Mouse (Mus musculus) heart, postnatal 25 days (tissue): ENCODE measurements around the gene Fam90a1a. TPM values are rescaled to one million over a fixed set of nuclear protein-coding genes. Genes with fewer than 3 reads are reported as not detected.
"Not testable (repeated sequence)": the region's sequence is repeated elsewhere in the genome, so short reads cannot be mapped to it uniquely, and the experiment has no call there.

Experiments
- DNase-seq: peaks from one replicate; pipeline ENCODE4 v3.0.0; 2022; ENCODE audit warnings: low spot score
- intact Hi-C: fragments of 180-260 bp; cut with DNase I; formaldehyde crosslinking; loops from one replicate; pipeline ENCODE4 v1.15.1; 2025
- total RNA-seq, 2 experiments: library from RNA; stranded (reverse); gene quantifications; 2 replicates each; pipeline ENCODE4 v1.2.3; 2021

Gene Fam90a1a
- not detected for total RNA-seq

DNA sequence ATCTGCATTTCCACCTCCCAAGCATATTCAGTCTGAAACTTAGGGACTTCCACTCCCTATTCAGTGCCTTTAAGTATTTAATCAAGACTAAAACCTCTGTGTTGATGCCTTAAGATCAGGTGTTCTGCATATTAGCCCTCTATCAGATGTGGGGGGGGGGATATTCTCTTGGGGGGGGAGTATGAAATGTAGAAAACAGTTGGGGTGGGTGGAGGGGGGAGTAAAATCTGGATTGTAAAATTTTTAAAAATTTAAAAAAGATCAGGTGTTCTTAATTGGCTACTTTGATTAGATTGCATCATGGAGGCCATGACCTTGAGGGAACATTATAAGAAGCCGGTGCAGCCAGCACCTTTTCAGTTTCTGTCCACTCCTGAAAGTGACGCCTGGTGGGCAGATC lies at the start of gene Fam90a1a:
Gene Fam90a1a, plus strand, starts transcription at position 301 of the 400 bp plus-strand sequence.
- intact Hi-C loops, result no loop called here

DNA sequence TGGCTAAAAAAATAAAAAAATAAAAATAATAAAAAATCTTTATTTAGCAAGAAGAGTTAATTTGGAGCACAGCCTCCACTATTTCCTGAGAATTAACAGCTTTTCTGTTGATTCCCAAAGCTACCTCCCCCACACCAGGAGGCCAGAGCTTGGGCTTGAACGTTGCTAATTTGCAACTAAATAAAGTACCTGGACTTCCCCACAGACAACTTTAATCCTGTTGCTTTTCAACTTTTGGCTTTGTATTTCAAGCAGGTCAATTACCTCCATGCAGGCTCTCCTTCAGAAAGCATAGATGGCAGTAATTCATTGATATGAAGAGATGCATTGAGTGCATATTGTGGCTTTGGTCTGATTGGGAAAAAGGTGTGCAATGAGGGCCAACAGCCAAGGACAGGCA lies 46.6 kb upstream of the Fam90a1a start:
- no peak for DNase-seq
- intact Hi-C loops, result no loop called here

More for the DNA sequence above, at the start of gene Fam90a1a:
- no peak for DNase-seq

DNA sequence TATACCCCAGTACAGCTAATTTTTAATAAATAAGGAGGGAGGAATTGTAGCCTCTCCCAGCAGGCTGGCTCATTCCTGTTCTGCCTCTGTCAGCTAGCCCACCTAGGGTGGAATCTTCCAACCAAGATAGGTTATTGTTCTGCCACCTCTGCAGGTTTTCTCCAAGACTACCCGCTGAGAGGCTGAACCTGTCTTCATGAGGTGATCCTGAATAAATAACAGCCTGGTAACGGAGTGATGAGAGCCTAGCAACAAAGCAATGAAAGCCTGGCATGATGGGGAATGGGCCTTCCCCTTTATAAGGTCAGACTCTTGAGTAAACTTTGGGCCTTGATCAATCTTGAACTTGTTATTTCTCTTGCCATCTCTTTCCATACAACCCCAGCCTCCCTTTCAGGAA lies 46.0 kb upstream of the Fam90a1a start:
- DNase-seq, result no peak
- intact Hi-C loops, result no loop called here

DNA sequence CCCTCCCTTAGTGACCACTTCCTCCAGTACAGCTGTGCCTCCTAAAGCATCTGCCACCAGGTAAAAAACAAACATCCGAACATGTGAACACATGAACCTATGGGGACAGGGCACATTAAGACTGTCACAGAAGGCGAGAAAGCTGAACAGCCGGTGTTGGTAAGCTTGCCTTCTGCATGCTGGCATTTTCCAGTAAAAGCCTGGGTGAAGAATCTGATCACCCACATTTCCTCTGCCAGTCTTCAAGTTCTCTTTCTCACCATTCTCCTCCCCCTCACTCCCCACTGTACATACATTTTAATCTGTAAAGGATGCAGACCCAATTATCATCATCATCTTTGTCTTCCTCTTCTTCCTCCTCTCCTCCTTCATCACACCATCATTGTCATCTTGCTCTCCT lies 42.9 kb upstream of the Fam90a1a start:
- DNase-seq, result no peak
- intact Hi-C loops, result no loop called here

DNA sequence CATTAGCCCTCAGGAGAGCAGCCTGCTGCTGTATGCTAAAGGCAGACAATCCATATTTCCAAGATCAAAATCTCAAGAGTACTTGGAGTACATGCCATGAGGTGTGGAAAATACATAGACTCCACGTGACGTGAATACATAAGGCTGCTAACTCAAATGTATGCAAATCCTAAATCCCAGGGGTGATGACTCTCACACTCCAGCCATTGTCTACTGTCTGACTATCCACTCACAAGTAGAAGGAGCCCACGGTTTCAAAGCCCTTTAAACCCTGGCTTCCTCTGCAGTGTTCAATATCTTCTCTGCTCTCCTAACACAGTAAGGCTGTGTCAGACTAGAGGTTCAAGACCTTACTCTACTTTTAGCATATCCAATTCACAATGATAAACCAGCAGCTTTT lies 27.8 kb upstream of the Fam90a1a start:
- intact Hi-C loops, DNase-seq: not testable (repeated sequence)

DNA sequence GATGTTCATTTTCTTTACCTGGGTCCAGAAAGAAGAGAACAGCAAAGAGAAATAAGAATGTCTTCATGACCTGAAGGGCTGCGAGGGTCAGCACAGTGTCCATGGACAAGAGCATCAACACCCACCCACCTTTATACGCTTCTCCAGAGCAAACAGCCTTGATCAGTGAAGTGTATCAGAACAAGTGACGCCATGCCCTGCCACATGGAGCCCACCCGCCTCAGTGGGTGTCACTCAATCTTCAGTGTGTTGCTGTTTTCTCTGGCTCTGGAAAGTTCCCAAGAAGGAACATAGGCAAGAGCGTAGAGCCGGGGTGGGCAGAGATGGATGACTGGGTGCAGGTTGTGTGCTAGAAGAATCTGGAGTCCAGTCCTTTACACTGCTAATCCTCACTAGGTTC lies 25.9 kb upstream of the Fam90a1a start, which contains the start of gene Defb15:
Gene Defb15, minus strand, starts transcription at position 101 of the 400 bp plus-strand sequence.
- intact Hi-C loops, result no loop called here
- no peak for DNase-seq

DNA sequence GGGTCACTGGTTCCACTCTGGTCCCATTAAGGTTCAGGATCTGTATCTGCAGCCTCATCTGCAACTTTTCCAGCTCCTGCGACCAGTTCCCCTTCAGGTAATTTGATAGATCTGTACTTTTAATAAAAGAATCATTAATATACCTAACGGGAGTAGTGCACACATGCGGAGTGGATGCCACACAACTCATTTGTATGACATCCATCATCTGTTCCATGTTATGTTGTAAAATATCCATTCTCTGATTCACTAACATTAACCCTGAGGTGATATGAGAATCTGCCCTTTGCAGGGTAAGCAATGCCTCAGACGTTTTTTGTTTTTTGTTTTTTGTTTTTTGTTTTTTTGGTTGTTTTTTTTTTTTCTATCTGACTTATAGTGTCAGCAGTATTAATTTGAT lies 20.5 kb upstream of the Fam90a1a start, which contains the start of gene Defb35:
Gene Defb35, plus strand, starts transcription at position 301 of the 400 bp plus-strand sequence.
- DNase-seq, intact Hi-C loops: not testable (repeated sequence)

DNA sequence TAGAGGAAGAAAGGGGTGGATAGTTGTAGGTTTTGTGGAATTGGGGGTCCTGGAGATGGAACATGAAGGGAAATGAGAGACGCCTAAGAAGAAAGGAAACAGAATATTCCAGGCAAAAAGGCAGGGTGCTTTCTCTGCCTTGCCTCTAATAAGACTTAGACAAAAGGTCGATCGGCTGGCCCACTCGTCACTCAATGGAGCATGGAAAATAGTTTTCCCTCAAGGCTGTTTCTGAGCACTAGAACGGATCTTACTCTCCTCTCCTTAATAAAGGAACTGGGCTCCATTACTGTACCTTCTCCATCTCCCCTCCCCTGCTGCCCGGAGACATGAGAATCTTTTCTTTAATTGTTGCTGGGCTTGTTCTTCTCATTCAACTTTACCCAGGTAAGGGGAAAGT lies 12.1 kb upstream of the Fam90a1a start, which contains the start of gene Defb13:
Gene Defb13, plus strand, starts transcription at position 301 of the 400 bp plus-strand sequence.
- DNase-seq, result no peak
- intact Hi-C loops, result no loop called here

DNA sequence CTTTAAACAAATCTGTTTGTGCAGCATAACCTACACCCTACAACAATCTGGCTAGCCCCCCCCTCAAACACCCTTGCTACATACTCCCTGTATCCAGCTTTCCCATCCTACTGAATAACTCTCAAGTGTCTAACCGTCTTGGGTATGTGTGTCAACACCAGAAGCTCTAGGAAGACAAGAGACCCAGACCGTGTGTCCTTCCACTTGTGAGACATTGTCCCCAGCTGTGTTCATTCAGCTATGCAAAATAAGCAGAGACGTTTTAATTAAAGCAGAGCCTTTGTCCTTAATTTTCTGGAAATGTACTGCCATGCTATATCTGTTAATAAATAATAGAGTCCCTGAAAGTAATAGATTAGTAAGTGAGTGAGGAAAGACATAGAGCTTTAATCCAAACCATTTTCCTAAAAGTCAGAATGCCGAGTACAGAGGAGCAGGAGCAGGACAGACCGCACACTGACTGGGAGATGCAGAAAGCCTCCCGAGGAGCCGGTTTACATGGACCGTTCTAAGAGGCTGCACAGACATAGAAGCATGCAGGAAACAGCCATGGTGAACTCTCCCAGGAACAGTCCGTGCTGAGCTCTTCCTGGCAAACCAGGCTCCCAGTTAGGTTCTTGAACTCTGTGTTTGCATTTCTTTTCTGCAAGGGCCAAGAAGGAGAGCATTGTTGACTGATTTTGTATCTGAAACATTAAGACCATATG lies 11.1 kb upstream of the Fam90a1a start:
- no peak for DNase-seq
- intact Hi-C loops, result no loop called here

DNA sequence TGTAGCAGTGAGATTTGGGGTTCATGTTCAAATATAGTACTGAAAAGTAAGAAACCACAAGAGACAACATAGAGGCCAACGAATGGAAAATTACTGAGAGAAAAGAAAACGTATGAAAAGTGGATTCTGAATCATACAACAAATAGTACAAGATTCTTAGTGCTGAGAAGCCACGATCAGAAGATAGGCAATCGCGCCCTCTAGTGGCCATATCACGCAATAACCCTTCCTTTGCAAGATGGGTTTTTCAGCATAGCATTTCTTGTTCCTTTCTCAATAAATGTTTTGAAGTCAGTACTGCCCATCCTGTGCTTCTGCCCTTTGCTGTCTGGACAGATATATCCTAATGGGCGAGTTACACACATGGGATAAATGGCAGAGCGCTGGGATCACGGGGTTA lies 3.2 kb upstream of the Fam90a1a start:
- DNase-seq, result no peak
- intact Hi-C loops, result no loop called here

DNA sequence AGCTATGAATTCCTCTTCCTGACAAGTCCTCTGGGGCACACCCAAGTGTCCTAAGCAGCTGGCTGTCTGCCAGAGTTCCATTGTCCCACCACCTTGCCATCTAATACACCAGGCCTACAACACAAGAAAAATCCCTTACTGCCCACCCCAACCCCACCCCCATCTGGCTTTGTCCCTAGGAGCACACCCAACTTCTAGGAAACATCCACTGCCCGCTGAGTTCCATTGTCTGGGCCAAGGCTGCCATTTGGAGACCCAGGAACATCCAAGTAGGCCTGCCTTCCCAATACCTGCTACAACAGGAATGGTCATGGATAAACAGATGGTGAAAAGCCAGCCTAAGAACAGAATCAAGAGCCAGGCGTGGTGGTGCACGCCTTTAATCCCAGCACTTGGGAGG lies 2.2 kb upstream of the Fam90a1a start:
- DNase-seq, result no peak
- intact Hi-C loops, result no loop called here

DNA sequence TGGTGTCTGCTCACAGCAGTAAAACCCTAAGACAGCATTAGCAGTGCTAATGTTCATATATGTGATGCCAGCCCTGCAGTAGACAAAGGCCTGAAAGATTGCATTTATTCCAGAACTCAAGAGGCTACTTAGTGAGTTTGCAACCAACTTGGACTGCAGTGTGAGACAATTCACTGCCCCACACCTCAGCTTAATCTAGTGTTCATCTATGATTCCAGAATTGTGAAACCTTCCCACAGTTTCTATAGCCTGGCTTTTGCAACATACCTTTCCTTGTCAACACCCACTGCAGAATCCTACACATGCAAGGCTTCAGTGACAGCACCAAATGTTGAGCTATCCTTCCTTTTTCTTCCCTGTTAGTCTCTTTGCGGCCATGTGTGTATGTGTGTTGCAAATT lies 8.1 kb downstream of the Fam90a1a start:
- no peak for DNase-seq
- intact Hi-C loops, result no loop called here

DNA sequence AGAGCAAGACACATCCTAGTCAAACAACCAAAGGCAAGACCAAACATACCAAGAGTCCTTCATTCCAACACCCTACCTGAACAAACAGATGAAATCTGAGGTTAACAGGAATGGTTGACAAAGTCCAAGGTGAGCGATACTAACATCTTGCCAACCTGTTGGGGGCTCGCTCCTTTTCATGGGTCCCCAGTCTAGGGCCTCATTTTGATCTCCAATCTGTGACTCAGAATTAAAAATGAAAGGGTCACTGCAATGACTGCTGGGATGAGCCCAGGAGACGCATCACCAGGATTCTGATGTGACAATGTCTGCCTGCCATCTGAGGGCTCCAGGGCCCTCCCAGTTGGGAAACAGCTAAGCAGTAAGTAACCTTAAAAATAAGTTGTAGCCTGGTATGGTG lies 11.0 kb downstream of the Fam90a1a start, which contains the start of gene Ccdc70:
Gene Ccdc70, plus strand, starts transcription at position 301 of the 400 bp plus-strand sequence.
- intact Hi-C loops, result no loop called here
- DNase-seq, result no peak

DNA sequence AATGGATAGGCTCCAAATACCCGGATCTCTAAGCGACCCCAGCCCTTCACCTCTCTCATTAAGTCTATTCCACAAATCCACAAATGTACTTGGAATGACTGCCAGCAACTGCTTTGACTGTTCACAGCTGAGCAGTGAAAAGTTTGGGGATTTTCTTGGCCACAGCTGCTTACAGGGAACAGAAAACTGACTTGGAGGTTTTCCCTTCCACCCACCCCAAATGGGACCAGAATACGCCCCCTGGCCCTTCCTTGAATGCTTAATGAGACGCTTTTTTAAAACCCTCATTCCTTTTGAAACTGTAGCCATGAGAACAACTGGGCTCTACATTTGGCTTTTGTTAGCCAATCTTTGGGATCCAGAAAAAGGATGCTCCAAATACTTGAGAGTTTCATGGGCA lies 19.7 kb downstream of the Fam90a1a start:
- intact Hi-C loops, result no loop called here
- no peak for DNase-seq

DNA sequence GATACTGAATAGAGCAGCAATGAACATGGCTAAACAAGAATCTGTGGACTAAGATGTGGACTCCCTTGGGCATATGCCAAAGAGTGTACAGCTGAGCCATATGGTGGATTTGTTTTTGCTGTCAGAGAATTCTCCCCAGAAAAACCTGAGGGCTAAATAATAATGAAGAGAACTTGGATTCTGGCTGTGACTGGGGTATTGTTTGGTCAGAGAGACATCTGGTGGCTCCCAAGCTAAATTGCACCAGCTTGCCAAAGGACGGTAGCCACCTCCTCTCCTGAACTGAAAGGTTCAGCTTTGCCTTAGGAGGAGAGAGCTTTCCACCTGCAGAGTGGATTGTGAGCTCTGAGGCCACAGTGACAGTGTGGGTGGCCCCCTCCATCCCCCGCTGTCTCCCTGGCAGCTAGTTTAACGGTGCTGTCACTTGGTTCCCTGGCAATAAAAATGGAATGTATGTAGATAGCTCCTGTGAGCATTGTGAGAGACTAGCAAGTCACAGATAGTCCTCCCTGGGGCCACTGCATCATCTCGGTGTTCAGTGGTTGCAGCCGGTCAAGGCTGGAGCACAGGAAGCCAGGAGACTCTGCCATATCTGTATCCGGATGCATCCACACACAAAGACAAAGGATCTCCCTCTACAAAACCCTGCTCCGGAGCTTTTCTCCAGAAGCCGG lies 23.3 kb downstream of the Fam90a1a start:
- intact Hi-C loops, result no loop called here
- DNase-seq, result no peak

DNA sequence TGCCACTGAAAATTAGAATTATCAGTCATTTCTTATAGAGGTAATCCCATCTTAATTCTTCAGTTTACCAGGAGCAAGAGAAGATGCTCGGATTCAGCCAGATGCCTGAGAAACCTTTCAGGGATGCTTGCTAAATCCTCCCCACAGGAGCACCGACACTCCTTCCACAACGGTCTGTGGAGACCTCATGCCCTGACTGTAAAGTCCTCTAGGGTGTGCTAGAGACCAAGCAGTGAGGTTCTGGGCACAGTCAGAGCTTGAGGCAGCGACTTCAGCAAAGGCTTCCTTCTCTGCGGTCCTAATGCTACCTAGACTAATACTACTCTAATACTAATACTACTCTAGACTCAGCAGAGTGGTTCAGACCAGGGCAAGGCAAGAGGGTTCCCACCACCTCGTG lies 33.7 kb downstream of the Fam90a1a start:
- intact Hi-C loops, result loop anchor here (5.0 to 10.0 kb wide), 4 partner anchors 55 to 393 kb away; partner anchors contain the start of gene Nek3
- no peak for DNase-seq

DNA sequence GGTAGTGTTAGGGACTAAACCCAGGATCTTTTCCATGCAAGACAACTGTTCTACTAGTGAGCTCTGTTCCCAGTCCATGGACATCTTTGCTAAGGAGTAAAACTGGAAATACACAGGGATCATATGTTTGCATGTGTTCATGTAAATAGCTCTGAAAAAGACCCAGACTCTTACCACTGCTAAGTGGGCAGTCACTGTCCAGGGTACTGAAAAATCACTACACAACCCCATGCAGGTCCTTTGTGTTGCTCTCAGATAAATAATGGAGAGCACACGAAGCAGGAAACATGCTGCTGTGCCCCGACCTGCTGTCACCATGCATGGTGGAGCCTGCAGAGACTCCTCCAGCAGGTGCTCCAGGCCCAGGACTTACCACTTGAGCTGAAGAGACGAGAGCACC lies 36.7 kb downstream of the Fam90a1a start:
- intact Hi-C loops, result loop anchor here (10.0 kb wide), 2 partner anchors 100 to 390 kb away; no protein-coding TSS in a partner anchor
- DNase-seq, result no peak

DNA sequence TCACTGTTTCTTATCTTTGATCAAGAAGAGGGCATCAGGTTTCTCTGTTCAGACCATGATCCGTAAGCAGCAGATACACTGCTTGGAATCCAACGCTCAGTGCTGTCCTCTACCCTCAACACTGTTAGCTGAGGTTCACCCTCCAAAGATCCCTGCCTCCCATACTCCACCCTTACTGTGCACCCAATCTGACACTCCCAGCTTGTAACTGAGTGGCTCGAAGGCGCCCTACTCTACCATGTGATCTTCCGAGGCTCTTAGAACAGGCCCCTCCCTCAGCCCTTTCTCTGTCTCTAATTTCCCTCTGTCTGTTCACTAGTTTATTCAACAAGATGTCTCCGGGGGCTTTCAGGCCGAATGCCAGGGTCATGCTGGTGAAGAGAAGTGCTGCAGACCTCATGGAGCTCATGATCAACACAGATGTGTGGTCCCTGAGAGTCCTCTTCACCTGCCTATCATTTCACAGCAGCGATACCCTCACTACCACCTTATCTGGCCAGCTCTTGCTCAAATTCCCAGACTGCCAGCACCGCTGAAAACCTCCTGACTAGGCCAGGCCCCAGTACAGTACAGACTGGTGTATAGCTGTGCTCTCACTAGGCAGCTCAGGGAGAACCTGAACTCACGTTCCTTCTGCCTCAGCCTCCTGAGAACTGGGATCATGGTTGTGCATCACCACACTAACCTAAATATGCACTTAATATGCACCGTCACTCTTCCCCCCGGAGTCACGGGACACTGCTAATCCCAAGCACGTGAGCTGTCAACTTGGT lies 46.4 kb downstream of the Fam90a1a start:
- intact Hi-C loops, result no loop called here

DNA sequence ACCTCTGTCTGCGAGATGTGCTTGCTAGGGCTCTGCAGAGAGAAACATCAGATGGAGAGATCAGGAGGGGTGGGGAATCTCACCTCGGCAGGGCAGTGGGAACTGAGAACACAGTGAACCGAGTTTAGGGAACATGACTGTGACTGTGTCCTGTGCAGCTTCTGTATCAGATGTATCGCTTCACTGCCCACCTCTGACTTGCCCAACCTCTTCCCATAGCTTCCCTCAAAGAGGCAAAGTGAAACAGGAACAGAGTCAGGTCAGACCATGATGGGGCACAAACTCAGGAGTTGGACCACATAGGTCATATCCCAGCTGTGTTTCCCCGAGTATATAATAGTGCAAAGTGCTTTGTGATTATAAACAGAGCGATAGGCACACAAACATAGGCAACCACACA lies 47.9 kb downstream of the Fam90a1a start:
- no peak for DNase-seq
- intact Hi-C loops, result no loop called here

More for the DNA sequence above, 46.4 kb downstream of the Fam90a1a start:
- no peak for DNase-seq

DNA sequence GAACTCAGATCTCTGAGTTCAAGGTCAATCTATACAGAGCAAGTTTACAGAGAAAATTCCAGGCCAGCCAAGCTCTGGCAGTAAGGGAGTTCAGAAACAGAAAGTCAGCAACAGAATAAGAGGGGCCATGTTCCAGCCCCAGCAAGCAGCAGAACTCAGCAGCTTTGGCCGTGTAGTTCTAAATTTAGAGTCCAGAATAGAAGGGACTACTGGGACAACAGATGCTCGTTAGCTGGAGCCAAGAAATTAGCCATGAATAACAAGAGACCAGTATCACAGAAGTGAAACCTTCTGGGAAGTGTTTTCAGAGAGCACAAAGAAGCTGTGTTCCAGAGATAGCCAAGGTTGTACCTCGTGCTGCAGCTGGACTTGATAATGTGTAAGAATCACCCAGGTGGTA lies 50.9 kb downstream of the Fam90a1a start:
- intact Hi-C loops, result no loop called here
- no peak for DNase-seq
